Mouse (Mus musculus) left cerebral cortex, adult 11 months (tissue): ENCODE measurements around the gene Tmtc4.

Source experiments
- DNase-seq: peaks from one replicate; pipeline ENCODE4 v3.0.0; 2022; ENCODE audit warnings: low spot score

The Tmtc4 gene

DNA sequence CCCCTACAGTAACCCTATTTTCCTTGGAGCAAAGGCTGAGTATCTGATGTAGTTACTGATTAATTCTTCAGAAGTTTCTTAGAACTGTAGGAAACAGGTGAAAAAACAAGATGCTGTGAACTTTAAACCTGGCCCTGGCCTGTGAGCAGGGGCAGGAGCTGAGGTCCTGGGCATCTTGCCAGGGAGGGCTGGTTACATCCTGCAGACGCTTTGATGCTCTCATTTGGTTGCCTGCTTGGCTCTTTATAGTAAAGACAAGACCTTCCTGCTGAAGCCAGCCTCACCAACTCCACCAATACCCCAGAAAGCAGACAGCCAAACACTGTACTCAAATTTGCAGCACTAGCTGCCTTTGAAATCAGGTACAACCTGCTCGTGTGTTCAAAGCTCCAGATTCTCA lies 81.7 kb downstream of the Tmtc4 start:
- no peak for DNase-seq

DNA sequence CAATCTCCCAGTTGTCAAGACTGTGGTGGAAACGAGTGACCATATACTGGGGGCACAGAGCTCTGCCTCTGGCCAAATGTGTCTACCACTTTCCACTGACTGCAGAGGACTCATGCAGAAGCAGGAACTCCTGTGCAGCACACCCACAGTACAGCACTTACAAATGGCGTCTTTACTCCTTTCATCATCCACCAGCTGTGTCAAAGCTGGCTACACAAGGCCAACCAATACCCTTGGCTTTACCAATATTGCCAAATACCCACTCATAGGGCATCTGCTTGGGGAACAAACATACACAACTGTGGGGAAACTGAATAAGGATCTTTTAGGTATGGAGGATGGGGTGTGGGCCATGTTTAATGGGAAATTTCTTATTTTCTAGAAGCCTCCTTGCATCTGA lies 82.1 kb downstream of the Tmtc4 start:
- no peak for DNase-seq

DNA sequence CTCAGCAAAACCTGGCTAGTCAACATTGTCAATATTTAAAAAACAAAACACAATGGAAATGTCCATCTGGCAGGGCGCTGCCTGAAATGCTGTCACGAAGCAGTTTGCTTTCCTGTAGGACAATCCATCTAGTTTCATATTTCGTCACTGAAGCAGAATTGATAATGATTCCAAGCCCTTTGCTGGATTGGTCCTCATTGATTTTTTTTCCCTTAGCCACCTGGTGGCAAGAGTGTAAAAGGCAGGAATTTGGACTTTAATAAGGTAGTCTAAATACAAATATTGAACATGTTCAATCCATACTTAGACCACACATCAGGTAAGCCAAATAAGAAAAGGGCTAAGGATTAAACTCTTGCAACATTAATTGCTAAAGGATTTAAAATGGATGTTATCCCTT lies 82.7 kb downstream of the Tmtc4 start:
- no peak for DNase-seq

DNA sequence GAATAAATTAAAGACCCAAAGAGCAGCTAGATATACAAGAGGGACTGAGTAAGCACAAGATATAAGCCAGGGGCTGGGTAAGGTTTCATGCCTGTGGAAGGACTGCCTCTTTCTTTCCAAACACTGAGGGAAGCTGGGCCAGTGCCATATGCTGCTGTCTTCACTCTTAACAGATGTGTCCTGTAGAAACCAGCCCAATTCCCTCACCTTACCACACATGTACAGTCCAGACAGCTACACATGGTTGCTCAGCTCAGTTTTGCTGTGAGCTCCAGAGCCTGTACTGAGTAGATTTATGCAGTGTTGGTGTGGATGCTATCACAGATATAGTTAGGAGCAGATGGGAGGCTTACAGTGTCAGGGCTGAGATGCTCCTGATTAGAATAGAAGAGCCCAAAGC lies 83.2 kb downstream of the Tmtc4 start:
- DNase-seq = no peak

DNA sequence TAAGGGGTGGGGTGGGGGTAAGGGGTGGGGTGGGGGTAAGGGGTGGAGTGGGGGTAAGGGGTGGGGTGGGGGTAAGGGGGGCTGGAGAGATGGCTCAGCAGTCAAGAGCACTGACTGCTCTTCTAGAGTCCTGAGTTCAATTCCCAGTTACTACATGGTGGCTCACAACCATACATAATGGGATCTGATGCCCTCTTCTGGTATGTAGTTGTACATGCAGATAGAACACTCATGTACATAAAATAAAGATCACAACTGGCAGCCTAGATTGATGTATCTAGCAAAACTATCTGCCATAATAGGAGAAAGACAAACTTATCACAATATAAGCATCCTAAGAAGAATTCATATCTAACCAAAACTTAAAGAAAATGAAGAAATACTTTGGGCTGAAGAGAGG lies 85.3 kb downstream of the Tmtc4 start:
- no peak for DNase-seq

DNA sequence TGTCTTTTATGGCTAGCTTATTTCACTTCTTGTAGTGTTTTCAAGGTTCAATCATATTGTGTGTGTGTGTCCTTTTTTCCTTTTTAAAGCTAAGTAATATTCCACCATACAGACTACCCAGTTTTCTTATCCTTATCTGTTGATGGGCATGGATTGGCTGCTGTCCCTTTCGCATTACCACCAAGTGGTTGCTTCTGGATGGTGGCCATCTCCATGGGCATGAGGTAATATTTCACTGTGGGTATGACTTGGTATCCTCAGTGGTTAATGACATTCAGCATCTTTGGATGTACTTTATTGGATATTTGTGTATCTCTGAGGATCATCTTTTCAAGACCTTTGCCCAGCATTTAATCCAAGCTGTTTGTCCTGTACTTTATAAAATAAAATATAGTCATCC lies 87.7 kb downstream of the Tmtc4 start:
- DNase-seq = no peak

DNA sequence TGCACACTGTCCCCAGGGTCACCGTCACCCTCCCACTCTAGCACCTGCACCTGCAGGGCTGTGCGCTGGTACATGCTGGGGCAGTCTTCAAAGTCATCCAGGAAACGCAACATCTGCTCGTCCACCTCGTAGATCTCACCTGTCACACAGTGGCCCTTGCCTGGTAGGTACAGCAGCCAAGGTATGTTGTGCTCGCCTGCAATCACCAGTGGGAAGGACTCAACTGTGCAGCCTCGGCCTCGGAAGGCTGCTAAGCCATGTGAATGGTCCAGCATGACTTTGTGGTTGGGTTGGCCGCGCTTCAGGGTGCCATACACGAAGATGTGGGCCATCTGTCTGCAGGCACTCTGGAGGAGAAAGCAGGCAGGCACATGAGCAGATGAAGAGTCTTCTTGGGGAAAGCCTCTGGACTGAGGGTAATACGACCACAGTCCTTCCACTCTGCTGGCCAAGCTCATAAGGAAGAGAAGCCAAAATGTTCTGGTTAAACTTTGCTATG lies 92.3 kb downstream of the Tmtc4 start:
- DNase-seq = no peak

DNA sequence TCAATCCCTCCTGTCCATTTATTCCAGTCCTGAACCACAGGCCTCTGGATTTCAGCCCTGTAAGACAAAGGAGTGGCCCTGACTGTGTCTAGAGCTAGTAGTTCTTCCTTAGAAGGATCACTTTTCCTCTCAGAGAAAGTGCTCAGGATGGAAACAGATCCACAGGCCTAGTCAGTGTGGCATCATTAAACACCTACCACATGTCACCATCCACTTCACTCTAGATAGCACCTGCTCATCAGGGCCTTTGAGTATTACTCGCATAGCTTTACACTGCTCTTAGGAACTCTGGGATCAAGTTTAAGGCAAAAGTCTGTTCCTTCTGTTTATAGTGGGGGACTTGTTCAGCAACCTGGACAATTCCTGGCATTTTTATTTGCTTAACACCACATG lies 95.4 kb downstream of the Tmtc4 start:
- no peak for DNase-seq

DNA sequence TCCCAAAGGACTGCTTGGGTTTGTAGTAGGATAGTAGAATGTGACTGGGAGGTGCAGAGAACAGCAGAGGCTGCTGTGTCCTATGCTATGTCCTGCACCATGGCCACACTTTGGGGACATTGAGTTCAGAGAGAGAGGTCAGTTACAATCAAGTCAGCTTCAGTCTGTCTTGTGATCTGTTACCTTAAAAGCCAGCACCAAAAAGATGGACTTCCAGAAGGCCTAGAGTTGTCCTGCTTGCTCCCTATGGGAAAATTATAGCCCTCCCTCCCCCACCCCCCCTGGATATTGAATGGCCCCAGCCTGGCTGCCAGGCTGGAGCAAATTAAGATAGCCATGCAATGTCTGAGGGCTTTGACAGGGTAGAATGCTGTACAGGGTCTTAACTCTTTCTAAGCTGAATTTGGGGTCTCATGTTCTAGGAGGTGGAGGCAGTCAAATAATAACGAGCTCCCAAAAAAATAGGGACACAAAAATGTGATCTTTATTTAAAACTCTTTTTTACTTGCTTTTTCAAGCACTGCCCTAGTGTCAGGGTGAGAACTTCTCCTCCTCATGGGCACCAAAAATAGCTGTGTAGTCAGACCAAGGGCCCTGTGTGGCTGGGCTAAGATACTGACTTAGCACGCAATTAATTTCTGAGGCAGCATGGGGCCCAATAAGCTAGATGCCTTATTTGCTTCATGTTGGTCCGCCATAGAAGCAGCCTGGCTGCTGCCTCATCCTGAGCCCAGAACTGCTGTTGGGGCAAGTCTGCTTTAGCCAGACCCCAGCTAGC lies 95.9 kb downstream of the Tmtc4 start:
- DNase-seq = no peak

DNA sequence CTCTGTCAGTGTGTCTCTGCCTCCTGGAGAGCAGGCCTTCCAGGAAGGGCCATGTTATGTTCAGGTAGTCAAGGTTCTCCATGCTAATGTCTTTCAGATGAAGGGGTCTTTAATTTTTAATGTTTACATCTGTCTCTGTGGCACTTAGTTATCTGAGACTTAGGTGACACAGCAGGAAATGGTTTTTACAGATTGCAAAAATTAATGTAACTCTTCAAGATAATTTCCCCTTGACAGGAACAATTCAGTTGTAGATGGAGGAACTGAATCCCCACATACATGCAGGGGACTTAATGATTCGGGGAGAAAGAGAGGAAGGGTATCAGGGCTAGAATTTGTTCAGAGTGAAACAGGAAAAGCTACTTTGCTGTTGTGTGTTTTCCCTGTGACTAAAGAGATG lies 96.6 kb downstream of the Tmtc4 start:
- DNase-seq = no peak

DNA sequence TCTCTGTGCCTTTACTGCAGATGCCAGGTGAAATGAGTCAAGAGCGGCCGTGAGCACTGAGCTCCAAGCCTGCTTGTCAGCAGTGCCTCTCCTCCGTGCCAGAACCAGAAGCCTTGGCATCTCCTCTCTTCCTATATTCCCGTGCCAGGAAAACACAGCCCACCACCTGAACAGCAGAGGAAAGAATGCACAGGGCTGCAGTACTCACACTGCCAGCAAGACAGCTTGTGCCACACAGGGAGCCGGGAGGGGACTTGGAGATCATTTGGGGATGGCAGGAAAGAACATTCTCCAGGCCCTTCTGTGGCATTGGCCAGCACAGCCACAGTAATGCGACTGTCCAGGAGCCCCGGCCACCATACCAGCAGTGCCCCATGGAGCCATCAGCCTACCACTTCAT lies 97.9 kb downstream of the Tmtc4 start:
- DNase-seq = no peak

DNA sequence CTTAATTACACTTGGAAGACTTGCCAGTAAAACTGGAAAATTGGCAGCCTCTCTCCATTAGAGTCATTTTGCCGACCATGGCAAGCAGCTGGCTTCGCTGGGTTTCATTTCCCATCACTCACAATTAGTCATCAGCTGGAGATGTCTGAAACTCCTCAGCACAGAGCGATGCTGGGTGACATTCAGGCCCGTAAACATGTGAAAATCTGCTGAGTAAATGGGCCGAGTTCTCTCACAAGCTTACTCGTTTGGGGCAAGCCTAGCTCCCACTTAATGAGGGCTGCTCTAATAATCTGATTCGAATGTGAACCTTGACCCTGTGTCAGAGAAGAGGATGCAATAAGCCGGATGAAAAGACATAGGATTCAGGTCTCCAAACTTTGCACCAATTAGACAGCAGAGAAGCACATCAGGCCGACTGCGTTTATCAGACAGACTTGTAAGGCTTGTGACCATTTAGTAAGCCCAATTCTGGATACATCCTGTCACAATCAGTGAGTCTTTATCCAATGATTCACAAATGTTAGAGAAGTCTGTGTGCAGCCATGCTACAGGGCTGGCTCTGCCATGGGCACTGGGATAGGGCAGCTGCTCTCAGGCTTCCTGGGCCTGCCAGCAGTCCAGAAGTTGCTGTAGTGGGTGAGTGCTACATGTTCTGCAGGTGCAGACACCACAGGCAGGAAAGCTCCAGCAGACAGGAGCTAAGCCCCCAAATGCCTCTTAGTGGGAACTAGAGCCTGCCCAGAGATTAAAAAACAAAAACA lies 99.8 kb downstream of the Tmtc4 start:
- DNase-seq = no peak

DNA sequence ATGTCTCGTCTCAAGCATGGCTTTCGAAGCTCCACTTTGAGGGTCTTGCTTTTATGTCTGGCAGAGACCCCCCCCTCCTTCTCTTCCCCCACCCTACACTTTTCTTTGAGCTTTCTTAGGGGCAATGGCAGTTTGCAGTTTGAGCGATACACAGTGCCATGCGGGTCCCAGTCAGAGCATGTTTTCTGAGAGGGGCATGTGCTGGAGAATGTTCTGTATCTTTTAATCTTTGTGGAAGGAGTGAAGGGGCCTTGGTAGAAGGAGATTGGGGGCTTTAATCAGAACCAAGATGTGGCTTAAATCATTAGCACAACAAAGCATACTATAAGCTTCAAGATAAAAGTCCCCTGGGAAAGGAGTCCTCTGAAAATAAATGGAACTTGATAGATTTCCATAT lies 100.4 kb downstream of the Tmtc4 start:
- DNase-seq = no peak

DNA sequence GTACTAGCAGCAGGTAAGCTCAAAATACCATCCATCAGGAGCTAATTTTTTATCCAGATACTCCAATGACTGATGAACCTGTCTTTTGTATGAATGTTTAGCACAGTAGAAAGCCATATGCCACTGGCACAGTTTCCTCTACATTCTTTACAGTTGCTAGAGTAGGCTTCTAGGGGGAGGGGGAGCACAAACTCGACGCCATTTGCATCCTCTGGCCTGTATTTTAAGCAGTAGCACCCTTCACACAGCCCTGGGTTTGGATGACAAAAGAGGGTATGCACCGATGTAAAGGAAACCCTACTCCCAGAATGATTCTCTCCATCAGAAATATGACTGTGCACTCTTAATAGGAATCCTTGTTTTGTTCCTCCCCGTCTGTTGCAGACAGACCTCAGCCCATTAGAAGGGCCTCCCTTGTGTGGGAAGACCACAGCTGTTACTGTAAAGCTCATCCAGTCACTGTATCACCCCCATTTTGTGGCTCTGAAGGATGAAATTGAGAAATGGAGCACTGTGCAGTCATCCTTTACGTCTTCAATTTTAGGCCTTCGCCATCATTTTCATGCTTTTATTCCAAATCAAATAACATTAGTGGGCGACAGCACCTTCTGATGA lies 100.9 kb downstream of the Tmtc4 start:
- DNase-seq = no peak

DNA sequence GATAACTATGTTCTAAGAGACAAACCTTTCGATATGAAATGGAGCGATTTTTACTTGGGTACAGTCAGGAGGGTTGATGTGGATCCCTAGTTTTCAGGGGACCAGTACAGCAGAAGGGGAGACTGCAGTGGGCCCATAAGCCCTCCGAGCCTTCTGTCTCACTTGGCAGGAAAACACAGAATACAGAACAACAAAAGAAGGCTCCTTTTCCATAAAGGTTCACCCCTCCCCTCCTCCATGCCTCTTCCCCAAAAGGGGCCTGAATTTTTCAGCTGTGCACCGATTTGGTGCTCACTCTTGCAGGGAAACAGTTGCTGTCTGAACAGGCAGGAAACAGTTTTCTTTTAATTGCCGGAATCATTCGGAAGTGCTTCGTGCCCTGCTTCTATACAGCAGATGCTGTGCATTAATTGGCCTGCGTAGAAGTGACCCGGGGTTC lies 101.6 kb downstream of the Tmtc4 start:
- DNase-seq = no peak

DNA sequence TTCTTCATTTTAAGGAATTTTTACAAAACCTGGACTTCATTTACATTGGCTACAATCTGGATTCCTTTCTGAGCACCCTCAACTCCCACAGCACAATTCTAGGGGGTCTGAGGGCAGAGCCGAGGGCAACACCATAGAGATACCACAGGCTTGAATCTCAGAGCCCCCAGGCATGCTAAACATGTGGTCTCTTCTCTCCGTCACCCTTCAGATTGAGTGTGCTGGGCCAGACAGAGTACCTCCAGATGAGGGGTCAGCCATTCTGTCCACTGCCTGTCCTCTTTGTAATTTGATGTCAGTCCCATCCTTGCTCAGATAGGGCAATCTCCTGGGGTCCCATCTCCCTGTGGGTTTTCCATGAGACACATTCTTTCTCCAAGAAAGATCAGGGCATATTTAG lies 102.1 kb downstream of the Tmtc4 start:
- no peak for DNase-seq

DNA sequence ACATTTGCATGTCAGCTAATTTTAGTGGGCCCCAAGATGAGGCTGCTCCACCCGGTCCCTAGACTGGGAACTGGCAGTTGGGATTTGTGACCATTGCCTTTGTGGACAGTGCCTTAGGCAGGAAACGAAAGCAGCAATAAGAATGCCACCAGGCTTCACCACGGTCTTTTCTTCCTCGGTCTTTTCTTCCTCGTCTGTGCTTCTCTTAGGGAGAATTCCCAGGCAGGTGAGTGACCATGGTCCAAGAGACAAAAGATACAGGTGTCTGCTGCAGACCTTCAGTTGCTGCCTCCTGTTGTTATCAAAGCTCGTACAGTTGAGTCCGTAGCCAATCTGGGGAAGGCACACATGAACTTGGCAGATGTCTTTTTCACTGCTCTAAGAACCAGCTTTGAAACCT lies 103.5 kb downstream of the Tmtc4 start:
- no peak for DNase-seq

DNA sequence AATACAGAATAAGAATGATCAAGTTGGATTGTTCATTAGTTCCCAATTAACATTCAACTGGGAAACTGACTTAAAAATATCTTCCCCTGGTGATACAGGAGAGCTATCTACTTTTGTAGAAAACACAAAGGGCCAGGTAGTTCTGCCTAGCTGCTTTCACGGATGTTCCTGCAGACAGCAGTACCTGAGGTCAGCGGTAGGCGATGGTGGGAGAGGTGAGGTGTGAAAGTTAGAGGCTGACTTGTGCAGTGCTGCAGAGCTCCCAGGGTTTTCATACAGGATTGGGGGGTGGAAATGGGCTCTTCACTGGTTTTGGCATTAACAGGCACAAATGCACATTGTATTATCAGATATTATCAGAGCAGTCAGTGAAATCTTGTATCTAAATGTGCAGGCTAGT lies 106.0 kb downstream of the Tmtc4 start:
- no peak for DNase-seq

DNA sequence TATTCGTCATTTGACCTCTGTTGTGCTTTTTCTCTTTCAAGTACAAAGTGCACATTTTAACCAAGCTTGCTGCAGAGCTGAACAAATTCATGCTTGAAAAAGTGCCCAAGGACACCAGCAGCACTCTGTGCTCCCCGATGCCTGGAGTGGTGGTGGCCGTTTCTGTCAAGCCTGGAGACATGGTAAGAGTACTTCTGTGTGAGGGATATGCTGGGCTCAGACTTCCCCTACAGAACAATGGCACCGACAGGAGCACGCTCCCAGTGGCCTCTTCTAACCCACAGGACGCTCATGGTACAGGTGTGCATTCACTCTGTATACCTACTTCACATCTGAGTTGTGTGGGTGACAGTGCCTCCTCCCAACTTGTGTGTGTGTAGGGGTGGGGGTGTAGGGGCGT lies 107.1 kb downstream of the Tmtc4 start:
- DNase-seq = no peak

DNA sequence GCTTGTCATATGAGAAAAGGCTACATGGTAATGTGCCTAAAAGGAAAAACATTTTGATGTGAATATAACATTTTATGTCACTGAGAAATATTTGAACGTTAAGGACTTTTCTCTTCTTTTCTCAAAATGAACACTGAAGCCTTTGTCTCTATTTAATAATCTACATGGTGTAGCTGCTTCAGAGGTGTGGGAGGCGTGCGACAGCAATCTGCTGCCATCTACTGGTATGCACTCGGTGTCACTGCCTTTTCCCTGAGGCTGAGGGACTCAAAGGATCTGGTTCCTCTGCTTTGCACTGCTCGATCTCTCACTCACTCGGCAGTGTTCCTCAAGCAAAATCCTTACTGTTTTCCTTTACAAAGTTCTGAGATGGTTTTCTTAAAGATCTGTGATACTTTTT lies 107.7 kb downstream of the Tmtc4 start:
- peak; percentile 76 for DNase-seq

DNA sequence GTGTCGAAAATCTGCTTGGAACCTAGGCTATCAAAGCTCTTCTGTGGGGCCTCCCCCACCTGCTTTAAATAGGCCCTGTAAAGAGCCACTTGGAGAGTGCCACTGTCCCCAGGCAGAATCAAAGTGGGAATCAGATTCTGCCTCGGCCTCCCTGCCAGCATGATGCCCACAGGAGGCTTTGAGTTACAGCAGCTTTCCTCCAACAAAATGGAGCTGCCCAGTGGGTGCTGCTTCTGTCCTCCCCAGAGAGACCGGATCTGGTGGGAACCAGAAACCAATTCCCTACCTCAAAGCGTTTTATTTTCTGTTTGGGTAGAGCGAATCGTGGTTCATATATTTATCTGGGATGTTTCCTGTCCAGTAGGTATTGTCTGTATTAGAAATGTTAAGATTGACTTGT lies 108.2 kb downstream of the Tmtc4 start:
- DNase-seq = no peak

DNA sequence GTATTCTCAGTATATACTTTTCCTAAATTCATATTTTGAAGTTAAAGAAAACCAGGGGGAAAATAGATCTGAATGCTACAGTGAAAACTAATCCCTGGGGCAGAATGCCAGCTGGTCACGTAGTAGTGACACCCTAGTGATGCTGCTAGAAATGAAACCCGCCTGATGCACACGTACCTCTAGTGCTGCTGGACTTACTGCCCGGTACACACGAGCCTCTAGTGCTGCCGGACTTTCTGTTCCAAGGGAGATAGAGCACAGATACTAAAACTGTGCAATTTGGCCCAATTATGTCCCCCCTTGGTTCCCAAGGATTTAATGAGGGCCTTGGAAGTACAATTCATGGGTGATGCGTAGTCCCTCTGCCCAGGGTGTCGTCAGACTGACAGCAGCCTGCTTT lies 108.8 kb downstream of the Tmtc4 start:
- DNase-seq = no peak

DNA sequence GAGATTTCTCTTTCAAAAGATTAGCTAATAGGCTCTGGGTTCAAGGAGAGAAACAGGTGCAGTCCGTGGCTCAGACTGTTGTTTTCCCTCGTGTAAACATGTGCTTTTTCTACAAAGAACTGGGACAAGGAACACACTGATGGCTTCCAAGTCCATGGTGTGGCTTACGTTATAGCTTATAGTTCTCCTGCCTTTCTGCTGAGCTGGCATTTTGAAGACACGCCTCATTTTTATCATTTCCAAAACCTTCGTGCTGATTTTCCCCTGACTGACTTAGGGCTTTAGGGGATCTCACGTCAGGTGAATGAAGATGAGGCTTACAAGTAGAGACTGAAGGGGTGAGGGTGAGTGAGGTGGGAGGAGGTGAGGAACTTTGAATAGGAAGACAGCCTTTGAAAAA lies 111.2 kb downstream of the Tmtc4 start:
- DNase-seq = no peak
